Mouse (Mus musculus) adrenal gland, postnatal 14 days (tissue): ENCODE data around the gene P4ha3. TPM values are rescaled to one million over a fixed set of nuclear protein-coding genes. Genes with fewer than 3 reads are reported as not detected.

ENCODE experiments used
- DNase-seq: peaks from one replicate; pipeline ENCODE4 v3.0.0; 2021; ENCODE audit warnings: mixed read lengths
- total RNA-seq: library from RNA; stranded (reverse); gene quantifications from 2 replicates; pipeline ENCODE4 v1.2.3, GENCODE M21; 2021

The P4ha3 gene
- total RNA-seq, 1 experiment from 2014 or later, result 1.4 TPM

DNA sequence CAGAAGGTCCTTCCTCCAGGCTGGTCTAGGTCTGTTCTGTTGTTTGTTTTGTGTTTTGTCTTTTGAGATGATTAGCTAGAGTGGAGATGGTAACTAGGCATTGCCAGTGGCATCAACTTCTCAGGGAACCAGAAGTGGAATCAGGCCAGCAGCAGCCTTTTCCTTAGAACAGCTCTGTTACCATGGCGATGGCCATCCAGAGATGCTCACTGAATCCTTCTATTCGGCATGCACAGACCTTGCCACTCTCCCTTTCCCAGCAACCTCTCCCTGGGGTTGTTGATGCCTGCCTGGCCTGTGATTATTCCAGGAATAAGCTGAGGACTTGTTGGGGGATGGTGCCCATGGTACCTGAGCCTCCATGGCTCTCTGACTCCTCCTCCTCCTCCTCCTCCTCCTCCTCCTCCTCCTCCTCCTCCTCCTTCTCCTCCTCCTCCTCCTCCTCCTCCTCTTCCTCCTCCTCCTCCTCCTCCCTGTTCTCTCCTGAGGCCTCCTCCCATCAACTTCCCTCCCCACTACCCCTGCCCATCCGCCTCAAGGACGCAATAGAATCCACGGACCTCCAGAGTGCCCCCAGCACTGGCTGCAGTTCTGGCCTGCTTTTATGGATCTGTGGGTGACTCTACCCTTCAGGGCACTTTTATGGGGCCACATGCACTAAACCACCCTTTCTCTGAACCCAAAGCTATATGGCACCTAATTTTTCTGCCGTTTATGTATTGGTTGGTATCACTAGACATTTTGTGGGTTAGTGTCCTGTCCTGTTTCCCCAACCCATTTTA, 22.7 kb downstream of the P4ha3 start:
- no peak for DNase-seq

DNA sequence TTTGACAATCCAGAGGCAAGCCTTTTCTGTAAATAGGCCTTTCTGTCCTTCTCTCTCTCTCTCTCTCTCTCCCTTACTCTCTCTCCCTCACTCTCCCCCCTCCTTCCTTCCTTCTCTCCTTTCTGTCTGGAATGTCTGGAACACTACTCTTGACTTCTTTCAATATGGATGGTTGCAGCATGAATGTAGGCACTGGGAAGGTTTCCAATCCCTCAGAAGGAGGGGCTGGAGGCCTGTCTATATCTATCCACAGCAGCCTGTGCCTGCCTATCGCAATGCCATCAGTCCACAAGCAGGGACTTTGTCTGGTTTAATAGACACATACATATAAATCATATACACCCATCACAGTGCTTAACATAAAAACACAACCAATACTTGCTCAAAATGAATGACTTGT, 23.9 kb downstream of the P4ha3 start:
- no peak for DNase-seq

DNA sequence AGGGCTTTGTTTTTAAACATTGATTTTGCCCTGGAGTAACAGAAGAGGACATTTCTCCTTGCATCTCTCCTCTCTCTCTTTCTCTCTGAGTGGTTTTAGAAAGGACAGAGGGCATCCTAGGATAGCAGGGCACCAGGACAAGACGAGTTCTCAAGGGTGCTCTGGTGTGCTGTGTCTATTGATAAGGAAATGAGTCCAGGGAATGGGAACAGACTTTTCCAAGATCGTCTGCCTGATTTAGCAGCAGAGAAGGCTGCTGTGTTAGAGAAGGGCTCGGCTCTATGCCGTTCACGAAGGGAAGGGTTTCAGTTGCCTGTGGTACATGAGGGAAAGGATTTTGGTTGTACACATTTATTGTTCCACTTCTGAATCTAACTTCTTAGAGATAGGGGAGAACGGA, 24.4 kb downstream of the P4ha3 start:
- DNase-seq, result no peak

DNA sequence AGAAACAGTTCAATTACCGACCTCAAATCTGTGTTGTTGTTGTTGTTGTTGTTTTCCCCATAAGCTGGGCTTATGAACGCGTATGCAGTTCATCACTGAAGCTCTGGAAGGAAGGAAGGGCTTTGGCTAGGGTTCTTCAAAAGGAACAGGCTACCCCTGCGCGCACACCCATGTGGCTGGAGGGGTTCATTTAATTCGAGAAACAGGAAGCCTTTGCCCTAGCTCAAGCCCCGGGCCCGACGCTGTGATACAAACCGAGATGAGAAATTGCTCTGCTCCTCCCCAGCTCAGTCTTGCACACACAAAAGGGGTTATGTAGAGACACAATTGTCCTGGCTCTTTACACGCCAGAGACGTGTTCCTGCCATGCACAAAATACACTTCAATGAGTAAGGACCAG, 25.0 kb downstream of the P4ha3 start:
- no peak for DNase-seq

DNA sequence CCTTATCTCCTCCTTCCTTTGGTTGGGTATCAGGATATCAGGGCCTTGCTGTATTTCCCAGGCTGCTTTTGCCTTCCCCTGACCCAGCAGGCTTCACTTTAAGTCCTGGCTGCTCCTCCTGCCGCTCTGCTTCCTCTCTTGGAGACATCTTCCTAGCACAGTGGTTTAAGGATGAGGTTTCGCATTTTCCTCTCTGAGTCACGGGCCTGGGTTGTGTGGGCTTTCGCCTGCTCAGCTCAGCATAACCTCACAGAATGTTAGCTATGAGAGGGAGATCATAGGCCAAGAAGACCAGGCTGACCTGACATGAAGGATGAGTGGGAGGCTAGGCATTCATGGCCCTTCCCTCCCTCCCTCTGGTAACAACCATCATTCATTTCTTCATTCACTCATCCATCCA, 27.4 kb downstream of the P4ha3 start:
- DNase-seq, result no peak

DNA sequence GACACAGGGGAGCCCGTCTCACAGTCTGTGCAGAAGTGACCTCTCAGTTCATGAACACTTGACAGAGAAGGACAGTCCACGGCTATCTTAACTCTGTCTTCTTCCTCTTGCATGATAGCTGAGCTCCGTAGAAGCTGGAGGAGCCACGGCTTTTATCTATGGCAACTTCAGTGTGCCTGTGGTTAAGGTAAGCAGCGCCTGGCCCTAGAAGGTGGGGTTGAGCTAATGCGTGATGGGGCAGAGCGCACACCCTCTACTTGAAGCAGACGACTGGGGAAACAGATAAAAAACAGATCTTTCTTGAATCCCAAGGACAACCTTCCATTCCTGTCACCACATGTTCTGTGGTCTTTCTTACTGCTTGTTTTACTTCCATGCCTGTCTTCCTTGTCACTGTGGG, 31.6 kb downstream of the P4ha3 start:
- DNase-seq, result no peak

DNA sequence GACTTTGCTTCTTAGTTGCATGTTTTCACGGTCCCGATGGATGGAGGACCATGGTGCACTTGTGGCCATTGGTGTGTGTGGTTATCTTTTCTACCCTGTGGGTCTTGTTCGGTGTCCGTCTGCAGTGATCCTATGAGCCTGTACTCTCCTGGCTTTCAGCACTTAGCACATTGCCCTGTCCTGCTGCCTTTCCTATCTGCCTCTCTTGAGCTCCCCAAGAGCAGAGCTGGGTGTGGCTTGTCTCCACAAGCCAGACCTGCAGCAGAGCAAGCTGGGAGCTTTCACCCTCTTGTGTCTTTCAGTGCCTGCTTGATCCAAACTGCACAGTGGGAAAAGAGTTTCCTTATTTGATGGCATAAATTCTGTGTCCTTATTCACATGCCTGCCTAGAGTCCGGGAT, 32.2 kb downstream of the P4ha3 start:
- no peak for DNase-seq

DNA sequence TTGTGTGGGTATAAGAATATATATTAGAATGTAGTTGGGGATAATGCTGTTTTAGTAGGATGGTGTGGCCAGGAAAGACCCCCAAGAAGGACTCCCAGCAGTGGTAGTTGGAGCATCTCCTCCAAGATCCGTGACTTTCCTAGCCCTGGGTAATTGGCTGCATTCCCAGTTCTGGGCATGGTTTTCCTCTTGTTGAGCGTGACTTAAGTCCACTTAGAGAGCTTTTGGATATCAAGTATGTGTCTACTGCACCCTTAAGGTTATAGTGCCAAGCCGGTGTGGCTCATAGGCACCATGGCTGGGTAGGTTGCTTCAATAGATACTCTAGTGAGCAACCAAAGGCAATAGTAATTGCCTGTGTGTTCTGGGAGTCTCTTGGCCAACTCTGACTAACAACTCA, 38.4 kb downstream of the P4ha3 start:
- DNase-seq, result peak; percentile 37

DNA sequence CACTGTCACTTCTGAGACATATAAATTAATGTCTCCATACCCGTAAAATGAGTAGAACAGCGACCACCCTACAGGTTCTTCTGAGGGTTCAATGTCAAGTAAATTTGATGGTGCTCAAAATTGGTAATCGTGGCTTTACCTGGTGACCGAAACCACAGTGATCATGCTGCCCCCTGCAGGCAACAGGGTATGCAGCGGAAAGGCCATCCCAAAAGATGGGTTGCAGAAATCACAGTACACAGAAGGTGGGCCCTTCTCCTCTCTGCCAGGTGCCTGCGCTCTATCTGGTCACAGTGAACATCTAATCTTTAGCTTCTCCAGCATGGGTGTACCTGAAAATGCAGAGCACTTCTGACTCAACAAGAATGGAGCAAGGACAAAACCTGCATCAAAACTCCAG, 40.2 kb downstream of the P4ha3 start:
- DNase-seq, result peak; percentile 56

DNA sequence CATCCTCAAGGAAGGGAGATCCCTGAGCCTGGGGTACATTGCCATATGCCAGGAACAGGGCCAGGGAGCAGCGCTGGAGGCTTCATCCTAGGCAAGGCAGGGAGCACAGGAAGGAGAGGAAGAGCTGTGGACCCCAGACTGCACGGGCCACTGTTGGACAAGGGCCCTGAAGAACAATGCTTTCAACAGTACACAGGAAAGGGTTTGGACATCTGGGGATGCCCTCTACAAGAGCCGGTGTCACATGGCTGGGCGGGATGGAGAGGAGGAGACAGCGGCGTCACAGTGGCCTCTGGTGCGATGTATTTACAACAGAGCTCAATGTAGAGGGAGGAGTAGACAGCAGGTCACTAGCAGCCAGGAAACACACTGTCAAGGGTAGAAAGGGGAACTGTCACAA, 42.2 kb downstream of the P4ha3 start:
- DNase-seq, result peak; percentile 28

DNA sequence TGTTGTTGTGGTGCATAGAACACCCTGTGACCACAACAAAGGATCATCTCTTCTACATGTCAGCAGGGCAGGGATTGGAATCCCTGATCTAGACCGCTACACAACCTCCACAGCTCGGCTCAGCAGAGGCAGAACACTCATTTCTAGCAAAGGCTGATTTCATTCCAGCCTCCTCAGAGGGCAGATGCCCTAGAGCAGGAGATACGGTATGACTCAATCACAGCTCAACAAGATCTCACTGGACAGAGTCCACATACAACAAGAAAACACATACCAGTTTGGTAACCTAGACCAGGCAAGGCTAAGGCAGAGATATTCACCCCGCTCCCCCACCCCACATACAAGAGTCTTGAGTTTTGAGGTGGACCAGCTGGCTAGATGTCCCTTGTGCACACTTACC, 43.3 kb downstream of the P4ha3 start:
- no peak for DNase-seq

DNA sequence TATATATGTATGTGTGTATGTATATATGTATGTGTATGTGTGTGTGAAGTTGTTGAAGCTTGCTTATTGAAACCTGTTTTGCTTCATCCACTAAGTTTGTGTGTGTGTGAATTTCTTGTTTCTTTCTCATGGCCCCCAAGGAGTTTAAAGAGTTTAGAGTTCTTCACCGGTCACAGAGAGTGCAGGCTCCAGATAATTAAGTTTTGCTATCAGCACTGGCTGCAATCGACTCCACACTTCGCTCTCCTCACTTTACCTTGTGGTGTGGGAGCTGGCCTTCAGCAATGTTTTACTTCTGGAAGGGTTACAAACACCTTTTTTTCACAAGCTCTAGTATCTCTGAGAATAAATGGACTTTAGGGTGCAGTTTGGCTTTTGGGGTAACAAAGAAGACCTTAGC, 45.9 kb downstream of the P4ha3 start:
- DNase-seq, result no peak

DNA sequence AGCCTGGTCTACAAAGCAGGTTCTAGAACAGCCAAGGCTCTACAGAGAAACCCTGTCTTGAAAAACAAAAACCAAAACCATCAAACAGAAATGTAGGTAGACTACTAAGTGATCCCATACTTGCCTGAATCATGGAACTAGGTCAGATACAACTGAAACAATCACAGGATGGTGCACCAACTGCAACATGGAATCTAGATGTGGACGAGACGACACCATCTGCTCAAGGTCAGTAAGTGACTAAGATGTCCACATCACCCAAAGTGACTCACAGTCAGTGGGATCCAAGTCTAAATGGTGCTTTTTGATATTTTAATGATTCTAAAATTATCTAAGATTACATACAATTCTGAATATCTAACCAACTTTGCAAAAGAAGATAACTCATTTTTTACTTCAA, 50.6 kb downstream of the P4ha3 start:
- no peak for DNase-seq

DNA sequence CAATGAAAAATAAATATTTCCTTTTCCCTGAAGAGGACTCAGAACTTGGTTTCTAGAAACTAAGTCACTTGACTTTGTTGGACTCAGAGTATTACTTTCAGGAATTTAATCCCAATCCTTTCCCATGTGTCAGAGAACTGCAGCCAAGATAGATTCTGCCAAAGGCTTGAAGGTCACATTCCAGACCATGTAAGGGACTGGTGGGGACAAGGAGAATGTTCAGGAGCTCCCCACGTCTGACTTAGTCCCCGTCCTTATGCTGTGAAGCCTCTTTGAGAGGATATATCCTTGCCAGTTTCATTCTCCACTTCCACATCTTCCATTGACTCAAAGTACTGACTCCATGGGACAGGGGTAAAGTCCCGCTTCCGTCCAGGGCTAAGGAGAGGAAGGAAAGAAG, 69.7 kb downstream of the P4ha3 start:
- DNase-seq, result peak; percentile 4

DNA sequence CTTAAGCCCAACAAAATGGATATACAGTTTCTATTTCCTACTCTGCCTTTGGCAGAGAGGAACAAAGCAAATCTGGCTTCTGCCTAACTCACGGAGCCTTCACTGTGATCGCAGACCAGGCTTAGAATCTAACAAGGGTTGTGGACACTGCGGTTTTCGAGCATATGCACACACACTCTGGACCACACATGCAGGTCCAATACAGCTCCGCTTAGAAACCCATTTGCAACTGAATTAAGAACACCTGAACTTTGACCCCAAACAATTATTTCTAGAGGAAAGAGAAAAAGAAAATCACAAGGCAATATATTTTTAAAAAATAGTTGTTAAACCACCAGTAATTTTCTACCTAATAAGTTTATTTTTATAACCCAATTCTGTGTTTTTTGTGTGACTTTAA, 71.0 kb downstream of the P4ha3 start:
- no peak for DNase-seq

DNA sequence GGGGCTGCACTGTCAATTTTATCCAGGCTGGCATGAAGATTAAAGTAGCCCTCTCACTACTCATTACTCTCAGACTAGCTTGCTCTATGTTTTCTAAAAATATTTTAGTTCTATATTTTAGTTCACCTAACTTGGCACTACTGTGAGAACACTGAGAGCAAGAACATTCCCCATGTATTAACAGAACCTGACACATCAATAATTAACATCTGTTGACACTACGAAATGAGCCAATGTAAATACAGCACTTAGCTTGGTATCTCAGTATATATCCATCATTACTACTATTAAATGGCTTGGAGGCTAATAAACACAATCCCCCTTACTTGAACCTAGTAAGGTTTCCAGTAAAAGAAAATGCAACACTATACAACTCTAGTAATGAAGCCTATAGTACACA, 71.4 kb downstream of the P4ha3 start:
- DNase-seq, result no peak

DNA sequence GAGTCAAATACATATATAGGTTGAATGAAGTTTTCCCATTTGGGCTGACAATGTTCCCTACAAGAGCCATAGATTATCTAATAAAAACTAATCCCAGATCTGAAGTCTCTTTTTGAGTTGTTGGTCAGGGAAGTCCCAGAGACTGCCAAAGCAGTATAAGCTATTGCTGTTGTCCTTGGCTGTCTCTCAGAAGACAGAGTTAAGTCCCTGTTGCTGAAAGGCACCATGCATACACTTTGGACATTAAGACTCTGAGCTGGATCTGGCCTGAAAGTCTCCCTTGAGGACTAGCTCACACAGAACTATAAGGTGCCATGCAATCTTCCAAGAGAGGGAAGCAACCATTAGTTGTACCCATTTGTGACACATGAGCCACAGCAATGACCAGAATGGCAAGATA, 72.5 kb downstream of the P4ha3 start:
- no peak for DNase-seq

DNA sequence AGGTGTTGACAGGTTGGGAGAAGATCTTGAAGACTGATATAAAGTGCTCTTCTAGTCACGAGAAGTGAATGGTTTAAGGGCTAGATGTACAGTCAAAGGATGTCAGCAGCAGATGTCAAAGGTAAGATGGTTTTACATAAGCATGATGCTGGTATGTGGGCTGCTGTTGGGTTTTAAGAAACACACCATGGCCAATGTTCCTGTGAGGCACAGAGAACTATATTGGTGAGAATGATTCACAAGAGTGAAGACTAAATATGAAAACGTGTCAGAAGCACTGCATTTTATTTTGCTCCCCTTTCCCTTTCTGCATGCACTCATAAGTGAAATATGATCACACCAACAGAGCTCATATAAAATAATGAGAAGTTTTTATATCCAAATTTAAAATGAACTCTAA, 77.8 kb downstream of the P4ha3 start:
- DNase-seq, result no peak

DNA sequence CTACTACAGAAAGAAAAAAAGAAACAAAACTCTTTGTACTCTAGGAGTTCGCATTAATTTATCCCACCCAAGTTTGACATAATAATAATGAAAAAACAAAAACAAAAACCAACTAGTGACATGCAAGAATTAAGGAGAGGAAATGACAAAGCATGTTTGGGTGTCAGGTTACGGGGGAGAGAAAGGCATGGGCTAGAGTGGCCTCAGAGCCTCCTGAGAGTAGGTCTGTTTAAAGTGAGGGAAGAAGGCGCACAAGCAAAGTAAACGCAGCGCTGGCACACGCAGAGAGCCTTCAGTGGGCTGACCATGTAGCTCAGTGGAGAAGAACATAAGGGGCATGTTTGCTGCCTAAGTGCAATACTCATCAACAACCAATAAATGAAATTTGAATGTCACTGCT, 79.6 kb downstream of the P4ha3 start:
- no peak for DNase-seq

Other genes with a start within 250 kb of the P4ha3 start
- 22.5 and 30.0 TPM in 2 replicates for gene Pold3, start 164.0 kb upstream of the P4ha3 start, total RNA-seq
- gene Lipt2, start 126.2 kb upstream of the P4ha3 start, total RNA-seq, result 5.7 and 7.0 TPM in 2 replicates
- 2.0 and 2.6 TPM in 2 replicates for gene Kcne3, start 109.0 kb upstream of the P4ha3 start, total RNA-seq
- gene Pgm2l1, start 58.1 kb upstream of the P4ha3 start, total RNA-seq, result 6.7 and 11.4 TPM in 2 replicates
- 21.3 and 21.4 TPM in 2 replicates for gene C2cd3, start 86.7 kb downstream of the P4ha3 start, total RNA-seq
- gene Ppme1, start 86.8 kb downstream of the P4ha3 start, total RNA-seq, result 53.4 and 55.1 TPM in 2 replicates
- gene Ucp3, start 187.5 kb downstream of the P4ha3 start, total RNA-seq, result 41.2 and 43.0 TPM in 2 replicates
- 355 and 500 TPM in 2 replicates for gene Ucp2, start 207.8 kb downstream of the P4ha3 start, total RNA-seq
- 0.30 TPM in 1 of 2 replicates, not detected in the other for gene Dnajb13, start 229.4 kb downstream of the P4ha3 start, total RNA-seq